Mouse (Mus musculus): ENCODE results near the gene Gpr4. TPM values are rescaled to one million over a fixed set of nuclear protein-coding genes. Genes with fewer than 3 reads are reported as not detected.

Gene Gpr4
- polyA plus RNA-seq, 1 experiment from 2014 or later, result 1.3 TPM

GRCm38 (mm10) chr7:19211041-19211675 lies 1.2 kb upstream of the Gpr4 start:
- Histone ChIP-seq H3K9me3 (ENCODE audit: control insufficient read depth) (no peaks in the 10 kb centered on the region), H3K9ac (ENCODE audit: low read depth, low read length) (no peak overlapping the region), H3K27me3 (replicated peaks; ENCODE audit: control insufficient read depth, insufficient read depth, low read length) (0 out of 2 replicates have a peak, but pooled peaks cover 7% of the 10 kb centered on the region), H3K4me2 (replicated peaks; ENCODE audit: low read depth) (no peak overlapping the region), H3K27ac (ENCODE audit: low read depth, low read length) (no peak overlapping the region), H3K4me3 (ENCODE audit: low read depth, low read length) (no peak overlapping the region), H3K4me1 (replicated peaks; ENCODE audit: control insufficient read depth, insufficient read depth, low read length) (no peaks in the 10 kb centered on the region), H3K36me3 (ENCODE audit: control insufficient read depth, insufficient read depth) (no peaks in the 10 kb centered on the region)
- ATAC-seq, result no peak
- no peak for TF ChIP-seq CTCF (IDR thresholded peaks at IDR 0.05; ENCODE audit: low read depth)
- 49% methylated on average over 5 of the region's 5 CpGs for WGBS

DNA sequence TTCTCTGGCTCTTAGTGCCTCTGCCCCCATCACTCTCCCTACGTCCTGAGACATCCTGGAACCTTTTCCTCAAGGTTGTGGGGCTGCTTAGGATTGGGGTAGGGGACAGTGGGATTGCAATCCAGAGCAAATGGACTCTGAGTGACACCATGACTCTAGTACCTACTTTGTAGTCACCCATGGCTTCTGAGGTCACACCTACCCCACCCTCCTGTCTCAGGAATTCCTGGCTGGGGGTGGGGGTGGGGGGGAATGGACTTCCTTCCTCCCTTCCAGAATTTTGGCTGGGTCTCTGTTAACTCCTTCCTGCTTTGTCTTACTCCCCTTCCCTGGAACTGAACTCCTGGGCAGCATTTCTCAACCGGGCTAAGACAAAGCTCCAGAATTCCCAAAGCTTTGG lies 1.0 kb downstream of the Gpr4 start:
- Histone ChIP-seq H3K9ac (ENCODE audit: low read depth, low read length) (no peak overlapping the region), H3K27ac (ENCODE audit: low read depth, low read length) (no peak overlapping the region), H3K9me3 (ENCODE audit: control insufficient read depth) (no peaks in the 10 kb centered on the region), H3K4me2 (replicated peaks; ENCODE audit: low read depth) (0 out of 2 replicates have a peak overlapping the region, but pooled peaks have one; percentile 81), H3K4me3 (ENCODE audit: low read depth, low read length) (no peak overlapping the region), H3K36me3 (ENCODE audit: control insufficient read depth, insufficient read depth) (no peaks in the 10 kb centered on the region), H3K27me3 (replicated peaks; ENCODE audit: control insufficient read depth, insufficient read depth, low read length) (0 out of 2 replicates have a peak, but pooled peaks cover 7% of the 10 kb centered on the region), H3K4me1 (replicated peaks; ENCODE audit: control insufficient read depth, insufficient read depth, low read length) (no peaks in the 10 kb centered on the region)
- WGBS, result 74% methylated on average over 2 of the region's 2 CpGs
- TF ChIP-seq CTCF (IDR thresholded peaks at IDR 0.05; ENCODE audit: low read depth), result no peak
- no peak for ATAC-seq

DNA sequence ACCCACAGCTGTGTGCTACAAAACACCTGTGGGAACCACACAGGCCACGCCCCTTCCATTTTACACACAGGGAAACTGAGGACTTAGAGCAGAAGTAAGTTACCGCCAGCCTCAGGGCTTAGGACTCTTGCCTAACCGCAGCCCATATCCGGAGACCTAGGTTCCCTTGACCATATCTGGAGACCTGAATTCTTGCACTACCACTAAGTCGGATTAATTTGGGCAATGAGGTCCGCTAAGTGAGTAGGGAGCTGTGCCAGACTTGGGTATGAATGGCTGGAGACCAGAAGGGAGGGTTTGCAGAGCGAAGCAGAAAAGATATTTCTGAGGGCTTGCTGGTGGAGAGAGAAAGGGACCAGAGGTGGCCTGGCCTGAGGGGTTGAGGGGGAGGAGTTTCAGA lies 2.0 kb downstream of the Gpr4 start:
- H3K4me2 ChIP-seq (replicated peaks; ENCODE audit: low read depth), result no peak overlapping the region; the same call in 1 of the 2 replicates
- H3K27ac ChIP-seq (ENCODE audit: low read depth, low read length), result no peak overlapping the region
- H3K9ac ChIP-seq (ENCODE audit: low read depth, low read length), result no peak overlapping the region; the same call in 1 of the 2 replicates
- 0 out of 2 replicates have a peak, but pooled peaks cover 7% of the 10 kb centered on the region for H3K27me3 ChIP-seq (replicated peaks; ENCODE audit: control insufficient read depth, insufficient read depth, low read length)
- no peaks in the 10 kb centered on the region for H3K4me1 ChIP-seq (replicated peaks; ENCODE audit: control insufficient read depth, insufficient read depth, low read length)
- no peaks in the 10 kb centered on the region for H3K36me3 ChIP-seq (ENCODE audit: control insufficient read depth, insufficient read depth)
- H3K9me3 ChIP-seq (ENCODE audit: control insufficient read depth), result no peaks in the 10 kb centered on the region
- 70% methylated on average over 7 of the region's 7 CpGs for WGBS
- TF ChIP-seq CTCF (IDR thresholded peaks at IDR 0.05; ENCODE audit: low read depth), result no peak
- no peak for ATAC-seq
- no peak overlapping the region for H3K4me3 ChIP-seq (ENCODE audit: low read depth, low read length)

- no peaks in the 10 kb centered on the region for H3K9me3 ChIP-seq (ENCODE audit: control insufficient read depth)
- no peaks in the 10 kb centered on the region for H3K4me1 ChIP-seq (replicated peaks; ENCODE audit: control insufficient read depth, insufficient read depth, low read length)
- H3K9ac ChIP-seq (ENCODE audit: low read depth, low read length), result no peak overlapping the region; the same call in 1 of the 2 replicates
- 0 out of 2 replicates have a peak, but pooled peaks cover 7% of the 10 kb centered on the region for H3K27me3 ChIP-seq (replicated peaks; ENCODE audit: control insufficient read depth, insufficient read depth, low read length)
- TF ChIP-seq CTCF (IDR thresholded peaks at IDR 0.05; ENCODE audit: low read depth), result no peak
- H3K36me3 ChIP-seq (ENCODE audit: control insufficient read depth, insufficient read depth), result no peaks in the 10 kb centered on the region
- no peak overlapping the region for H3K4me3 ChIP-seq (ENCODE audit: low read depth, low read length)
- 61% methylated on average over 9 of the region's 9 CpGs for WGBS
- H3K4me2 ChIP-seq (replicated peaks; ENCODE audit: low read depth), result no peak overlapping the region; the same call in 1 of the 2 replicates
- no peak overlapping the region for H3K27ac ChIP-seq (ENCODE audit: low read depth, low read length)
- ATAC-seq, result no peak
Measured at GRCm38 (mm10) chr7:19214940-19215339, 2.6 kb downstream of the Gpr4 start.

- H3K4me1 ChIP-seq (replicated peaks; ENCODE audit: control insufficient read depth, insufficient read depth, low read length), result no peaks in the 10 kb centered on the region
- no peak overlapping the region for H3K4me2 ChIP-seq (replicated peaks; ENCODE audit: low read depth)
- no peak overlapping the region for H3K27ac ChIP-seq (ENCODE audit: low read depth, low read length)
- TF ChIP-seq CTCF (IDR thresholded peaks at IDR 0.05; ENCODE audit: low read depth), result no peak
- H3K9me3 ChIP-seq (ENCODE audit: control insufficient read depth), result no peaks in the 10 kb centered on the region
- no peak overlapping the region for H3K4me3 ChIP-seq (ENCODE audit: low read depth, low read length)
- no peaks in the 10 kb centered on the region for H3K36me3 ChIP-seq (ENCODE audit: control insufficient read depth, insufficient read depth)
- no peak for ATAC-seq
- WGBS, result 49% methylated on average over 5 of the region's 5 CpGs
- no peak overlapping the region for H3K9ac ChIP-seq (ENCODE audit: low read depth, low read length)
- 0 out of 2 replicates have a peak, but pooled peaks cover 7% of the 10 kb centered on the region for H3K27me3 ChIP-seq (replicated peaks; ENCODE audit: control insufficient read depth, insufficient read depth, low read length)
Measured at GRCm38 (mm10) chr7:19217492-19217891, 5.2 kb downstream of the Gpr4 start.

- H3K4me2 ChIP-seq (replicated peaks; ENCODE audit: low read depth), result no peak overlapping the region
- TF ChIP-seq CTCF (IDR thresholded peaks at IDR 0.05; ENCODE audit: low read depth), result no peak
- 14% methylated on average over 2 of the region's 3 CpGs for WGBS
- H3K9ac ChIP-seq (ENCODE audit: low read depth, low read length), result no peak overlapping the region
- no peak overlapping the region for H3K4me3 ChIP-seq (ENCODE audit: low read depth, low read length)
- no peak for ATAC-seq
- no peak overlapping the region for H3K27ac ChIP-seq (ENCODE audit: low read depth, low read length)
- 0 out of 2 replicates have a peak, but pooled peaks cover 5% of the 10 kb centered on the region for H3K27me3 ChIP-seq (replicated peaks; ENCODE audit: control insufficient read depth, insufficient read depth, low read length)
- H3K36me3 ChIP-seq (ENCODE audit: control insufficient read depth, insufficient read depth), result no peaks in the 10 kb centered on the region
- H3K9me3 ChIP-seq (ENCODE audit: control insufficient read depth), result no peaks in the 10 kb centered on the region
- H3K4me1 ChIP-seq (replicated peaks; ENCODE audit: control insufficient read depth, insufficient read depth, low read length), result no peaks in the 10 kb centered on the region
Measured at GRCm38 (mm10) chr7:19217944-19218343, 5.6 kb downstream of the Gpr4 start.

All from intestine, postnatal 0 days (tissue).